Mouse (Mus musculus) myocyte (in vitro differentiated cells): ENCODE results near the gene Eif2ak1. TPM values are rescaled to one million over a fixed set of nuclear protein-coding genes. Genes with fewer than 3 reads are reported as not detected.

Experiments used
- H3K27me3 ChIP-seq: one replicate; pipeline ENCODE4 v1.6.1; 2011; ENCODE audit not compliant: control insufficient read depth, insufficient read depth, insufficient read length
- H3K36me3 ChIP-seq: one replicate; pipeline ENCODE4 v1.6.1; 2011; ENCODE audit not compliant: control insufficient read depth, insufficient read depth
- H3K4me2 ChIP-seq: one replicate; pipeline ENCODE4 v1.6.1; 2011; ENCODE audit warnings: low read depth, control low read depth
- H3K4me3 ChIP-seq: one replicate; pipeline ENCODE4 v1.5.1; 2011; ENCODE audit warnings: mild to moderate bottlenecking, control low read depth, moderate library complexity
- H3K79me2 ChIP-seq: one replicate; pipeline ENCODE4 v1.6.1; 2011; ENCODE audit not compliant: control insufficient read depth, insufficient read depth
- H3ac ChIP-seq: one replicate; pipeline ENCODE4 v1.6.1; 2011; ENCODE audit not compliant: control insufficient read depth, insufficient read length
- CEBPB ChIP-seq: IDR thresholded peaks from 2 replicates; pipeline ENCODE4 v1.6.1; 2011; ENCODE audit warnings: mild to moderate bottlenecking, moderate library complexity; ENCODE audit not compliant: poor library complexity, insufficient read depth, severe bottlenecking
- E2F4 ChIP-seq: IDR thresholded peaks from one replicate; pipeline ENCODE4 v1.6.1; 2011; ENCODE audit warnings: mild to moderate bottlenecking, control low read depth, moderate library complexity; ENCODE audit not compliant: insufficient read depth
- MAX ChIP-seq: IDR thresholded peaks from one replicate; pipeline ENCODE4 v1.6.1; 2011; ENCODE audit warnings: low read depth, mild to moderate bottlenecking, control low read depth
- MYOD1 ChIP-seq, 3 experiments: IDR thresholded peaks; one replicate each; pipeline ENCODE4 v1.6.1; 2011; ENCODE audit warnings: control low read depth in 2 of 3, low read depth in 2 of 3, mild to moderate bottlenecking in 2 of 3, moderate library complexity in 1 of 3; ENCODE audit not compliant: insufficient read length in 2 of 3, control insufficient read depth in 1 of 3
- MYOG ChIP-seq, 3 experiments: IDR thresholded peaks; one replicate each; pipeline ENCODE4 v1.6.1; 2011; ENCODE audit warnings: control low read depth in 2 of 3, low read depth in 2 of 3, mild to moderate bottlenecking in 2 of 3; ENCODE audit not compliant: insufficient read length in 2 of 3, control insufficient read depth in 1 of 3, insufficient read depth in 1 of 3
- POLR2A ChIP-seq: IDR thresholded peaks from one replicate; pipeline ENCODE4 v1.6.1; 2011; ENCODE audit warnings: low read depth, mild to moderate bottlenecking, control low read depth, moderate library complexity; ENCODE audit not compliant: insufficient read length
- POLR2AphosphoS2 ChIP-seq: IDR thresholded peaks from one replicate; pipeline ENCODE4 v1.6.1; 2011; ENCODE audit warnings: low read depth, control low read depth; ENCODE audit not compliant: insufficient read length
- REST ChIP-seq: IDR thresholded peaks from one replicate; pipeline ENCODE4 v1.6.1; 2011; ENCODE audit warnings: mild to moderate bottlenecking, control low read depth, moderate library complexity; ENCODE audit not compliant: insufficient read depth, insufficient read length
- SRF ChIP-seq: IDR thresholded peaks from one replicate; pipeline ENCODE4 v1.6.1; 2011; ENCODE audit warnings: low read depth; ENCODE audit not compliant: control insufficient read depth, insufficient read length
- TCF12 ChIP-seq: IDR thresholded peaks from one replicate; pipeline ENCODE4 v1.6.1; 2011; ENCODE audit warnings: mild to moderate bottlenecking, control low read depth; ENCODE audit not compliant: poor library complexity, insufficient read depth, severe bottlenecking
- TCF3 ChIP-seq: IDR thresholded peaks from one replicate; pipeline ENCODE4 v1.6.1; 2011; ENCODE audit warnings: low read depth, control low read depth; ENCODE audit not compliant: insufficient read length
- USF1 ChIP-seq: IDR thresholded peaks from one replicate; pipeline ENCODE4 v1.6.1; 2011; ENCODE audit warnings: low read depth, mild to moderate bottlenecking, control low read depth, moderate library complexity
- polyA plus RNA-seq: library from polyadenylated mRNA; unstranded; fragments of >200 nt; fragmentation: generic; extraction: Trizol; gene quantifications from one replicate; pipeline ENCODE4 v1.2.1, GENCODE M21; 2012; ENCODE audit warnings: missing spikeins

Gene Eif2ak1
- polyA plus RNA-seq, 1 experiment: 17.0 TPM

DNA sequence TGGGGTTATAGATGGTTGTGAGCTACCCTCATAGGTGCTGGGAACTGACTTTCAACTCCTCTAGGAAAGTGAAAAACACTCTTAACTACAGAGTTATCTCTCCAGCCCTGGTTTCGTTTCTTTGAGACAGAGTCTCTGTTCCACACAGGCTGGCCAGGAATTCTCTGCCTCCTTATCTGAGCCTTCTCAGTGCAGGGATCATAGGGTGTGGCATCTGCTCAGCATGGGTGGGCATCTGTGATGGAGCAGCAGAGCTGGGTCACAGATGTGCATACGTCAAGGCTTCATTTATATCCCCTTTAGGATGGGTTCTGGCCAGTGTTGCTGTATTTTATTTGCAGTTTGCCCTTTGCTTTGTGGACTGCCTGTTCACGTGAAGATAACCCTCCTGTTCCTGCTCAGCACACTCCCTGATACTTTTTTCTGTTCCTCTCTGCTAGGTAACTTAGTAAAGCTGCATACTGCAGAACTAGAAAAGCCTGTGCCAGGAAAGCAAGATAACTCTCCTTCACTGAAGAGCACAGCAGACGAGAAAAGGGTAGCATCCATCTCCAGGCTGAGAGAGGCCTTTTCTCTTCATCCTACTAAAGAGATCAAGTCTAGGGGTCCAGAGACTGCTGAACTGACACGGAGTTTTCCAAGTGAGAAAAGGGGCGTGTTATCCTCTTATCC, 107.3 kb downstream of the Eif2ak1 start:
- no peak overlapping the region for H3ac ChIP-seq
- H3K4me3 ChIP-seq: no peak overlapping the region
- peaks cover 22% of the 10 kb centered on the region for H3K36me3 ChIP-seq
- no peak overlapping the region for H3K4me2 ChIP-seq
- no peaks in the 10 kb centered on the region for H3K79me2 ChIP-seq
- no peaks in the 10 kb centered on the region for H3K27me3 ChIP-seq
- TF ChIP-seq POLR2A (no peak), TCF3 (no peak), CEBPB (no peak)

DNA sequence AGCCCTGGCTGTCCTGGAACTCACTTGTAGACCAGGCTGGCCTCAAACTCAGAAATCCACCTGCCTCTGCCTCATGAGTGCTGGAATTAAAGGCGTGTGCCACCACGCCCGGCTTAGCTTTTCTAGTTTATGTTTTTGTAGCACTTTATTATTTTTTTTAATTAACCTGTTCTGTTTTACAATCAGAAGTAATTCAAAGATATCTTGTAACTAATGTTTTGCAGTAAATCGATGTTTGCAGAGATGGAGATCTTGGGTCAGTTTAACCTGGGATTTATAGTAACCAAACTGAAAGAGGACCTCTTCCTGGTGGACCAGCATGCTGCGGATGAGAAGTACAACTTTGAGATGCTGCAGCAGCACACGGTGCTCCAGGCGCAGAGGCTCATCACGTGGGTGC, 110.3 kb downstream of the Eif2ak1 start, which contains the start of gene Gm42421:
TSS of gene Gm42421 (plus strand) at position 301 of the 400 bp plus-strand sequence.
- Histone ChIP-seq H3K4me3 (no peak within 1 kb of the TSS), H3ac (no peak within 1 kb of the TSS), H3K36me3 (peaks cover 16% of the 10 kb centered on the region), H3K79me2 (no peaks in the 10 kb centered on the region), H3K4me2 (no peak within 1 kb of the TSS), H3K27me3 (no peaks in the 10 kb centered on the region)
- TF ChIP-seq MYOG (IDR thresholded peaks at IDR 0.05; ENCODE audit: control insufficient read depth in 1 of 3, insufficient read depth in 1 of 3, insufficient read length in 2 of 3, low read depth in 2 of 3) (no peak), MYOD1 (IDR thresholded peaks at IDR 0.05; ENCODE audit: control insufficient read depth in 1 of 3, insufficient read length in 2 of 3, low read depth in 2 of 3) (no peak), E2F4 (no peak), TCF3 (no peak), CEBPB (no peak), REST (no peak), SRF (no peak), POLR2A (no peak), MAX (no peak), USF1 (no peak), TCF12 (no peak), POLR2AphosphoS2 (no peak)

DNA sequence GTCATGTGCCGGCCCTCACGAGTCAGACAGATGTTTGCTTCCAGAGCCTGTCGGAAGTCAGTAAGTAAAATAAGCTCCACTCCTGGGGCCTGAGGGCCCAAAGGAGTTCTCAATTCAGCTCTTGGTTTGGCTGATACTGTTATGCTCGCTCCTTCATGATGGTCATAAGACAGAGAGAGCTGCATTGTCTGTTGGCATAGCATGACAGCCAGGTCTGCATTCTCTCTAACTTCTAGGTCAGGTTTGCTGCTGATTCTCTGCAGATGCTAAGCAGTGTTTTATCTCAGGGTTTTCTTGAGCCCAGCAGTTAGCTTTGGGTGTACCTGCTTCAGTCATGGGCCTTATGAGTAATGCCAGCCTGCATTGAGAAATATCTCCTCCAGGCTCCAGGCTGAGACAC, 111.7 kb downstream of the Eif2ak1 start:
- no peak for TF ChIP-seq MYOD1 (IDR thresholded peaks at IDR 0.05; ENCODE audit: control insufficient read depth in 1 of 3, insufficient read length in 2 of 3, low read depth in 2 of 3)
- no peak for TF ChIP-seq TCF3
- no peak for TF ChIP-seq POLR2A
- TF ChIP-seq CEBPB: no peak
- no peak for TF ChIP-seq E2F4
- TF ChIP-seq MAX: no peak
- no peak for TF ChIP-seq SRF
- no peak for TF ChIP-seq MYOG (IDR thresholded peaks at IDR 0.05; ENCODE audit: control insufficient read depth in 1 of 3, insufficient read depth in 1 of 3, insufficient read length in 2 of 3, low read depth in 2 of 3)
- no peak for TF ChIP-seq USF1
- TF ChIP-seq REST: no peak
- no peak for TF ChIP-seq TCF12
- no peak for TF ChIP-seq POLR2AphosphoS2
- H3K4me2 ChIP-seq: no peak overlapping the region
- H3K36me3 ChIP-seq: peaks cover 9% of the 10 kb centered on the region
- H3K79me2 ChIP-seq: no peaks in the 10 kb centered on the region
- H3K4me3 ChIP-seq: no peak overlapping the region
- no peaks in the 10 kb centered on the region for H3K27me3 ChIP-seq
- H3ac ChIP-seq: no peak overlapping the region

DNA sequence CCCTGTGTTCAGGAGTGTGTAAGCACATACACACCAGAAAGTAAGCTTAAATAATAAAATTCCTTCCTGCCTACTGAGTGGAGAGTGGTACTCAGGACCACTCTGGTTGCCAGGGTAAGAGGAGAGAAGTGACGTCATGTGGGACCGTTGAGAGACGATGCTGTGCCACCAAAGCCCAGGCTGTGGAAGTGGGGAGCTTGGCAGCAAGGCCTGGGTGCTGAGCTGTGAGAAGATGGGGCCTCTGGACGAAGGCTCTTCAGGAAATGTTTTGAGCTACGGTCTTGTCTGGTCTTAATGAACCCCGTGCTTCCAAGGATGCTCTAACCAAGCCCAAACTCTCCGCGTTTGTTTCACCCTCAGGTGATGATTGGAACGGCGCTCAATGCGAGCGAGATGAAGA, 113.1 kb downstream of the Eif2ak1 start:
- Histone ChIP-seq H3K4me2 (no peak overlapping the region), H3K79me2 (no peaks in the 10 kb centered on the region), H3ac (no peak overlapping the region), H3K27me3 (no peaks in the 10 kb centered on the region), H3K36me3 (peaks cover 9% of the 10 kb centered on the region), H3K4me3 (no peak overlapping the region)
- TF ChIP-seq REST (no peak), MYOD1 (IDR thresholded peaks at IDR 0.05; ENCODE audit: control insufficient read depth in 1 of 3, insufficient read length in 2 of 3, low read depth in 2 of 3) (no peak), POLR2AphosphoS2 (no peak), MAX (no peak), MYOG (IDR thresholded peaks at IDR 0.05; ENCODE audit: control insufficient read depth in 1 of 3, insufficient read depth in 1 of 3, insufficient read length in 2 of 3, low read depth in 2 of 3) (no peak), POLR2A (no peak), USF1 (no peak), TCF3 (no peak), E2F4 (no peak), TCF12 (no peak), CEBPB (no peak), SRF (no peak)
